Mouse (Mus musculus) ES-E14 (cell line): ENCODE data around the gene Cep57l1. TPM values are rescaled to one million over a fixed set of nuclear protein-coding genes. Genes with fewer than 3 reads are reported as not detected.

Experiments
- DNase-seq: peaks from one replicate; pipeline ENCODE4 v3.0.0-alpha.2; 2013; ENCODE audit warnings: low read depth, low spot score
- H3K27ac ChIP-seq: 2 replicates; pipeline ENCODE4 v1.5.1; 2012; ENCODE audit warnings: low read depth, mild to moderate bottlenecking, low read length, moderate library complexity, mixed read lengths; ENCODE audit not compliant: poor library complexity, insufficient read depth, severe bottlenecking
- H3K36me3 ChIP-seq: 2 replicates; pipeline ENCODE4 v1.6.1; 2012; ENCODE audit warnings: mild to moderate bottlenecking, low read length, moderate library complexity, mixed read lengths; ENCODE audit not compliant: control insufficient read depth, poor library complexity, insufficient read depth, severe bottlenecking
- H3K4me1 ChIP-seq, 2 experiments: fragments of 150-350 bp in 1 of 2; sonication (generic) in 1 of 2; 2 replicates each; pipeline ENCODE4 v1.6.1; 2012; ENCODE audit warnings: low read length in 2 of 2, mild to moderate bottlenecking in 1 of 2, mixed read lengths in 1 of 2; ENCODE audit not compliant: control insufficient read depth in 2 of 2, insufficient read depth in 2 of 2, poor library complexity in 1 of 2
- H3K4me3 ChIP-seq, 2 experiments: fragments of 150-350 bp in 1 of 2; sonication (generic) in 1 of 2; 2 replicates each; pipeline ENCODE4 v1.5.1; 2012; ENCODE audit warnings: low read length in 2 of 2, low read depth in 1 of 2, mild to moderate bottlenecking in 1 of 2, mixed read lengths in 1 of 2; ENCODE audit not compliant: insufficient read depth in 1 of 2, poor library complexity in 1 of 2, severe bottlenecking in 1 of 2
- H3K9ac ChIP-seq: 2 replicates; pipeline ENCODE4 v1.6.1; 2012; ENCODE audit warnings: low read depth, mild to moderate bottlenecking, low read length, mixed read lengths; ENCODE audit not compliant: poor library complexity, insufficient read depth, severe bottlenecking
- H3K9me3 ChIP-seq: fragments of 150-350 bp; sonication (generic); 2 replicates; pipeline ENCODE4 v1.6.1; 2012; ENCODE audit warnings: low read depth, mild to moderate bottlenecking, low read length; ENCODE audit not compliant: control insufficient read depth, insufficient read depth
- CHD2 ChIP-seq: IDR thresholded peaks from 2 replicates; pipeline ENCODE4 v1.6.1; 2014; ENCODE audit warnings: mild to moderate bottlenecking, low read depth, low read length, inconsistent platforms
- HCFC1 ChIP-seq: IDR thresholded peaks from 2 replicates; pipeline ENCODE4 v1.6.1; 2012; ENCODE audit warnings: low read length, inconsistent platforms, borderline replicate concordance; ENCODE audit not compliant: insufficient read depth
- MAFK ChIP-seq: IDR thresholded peaks from 2 replicates; pipeline ENCODE4 v1.6.1; 2014; ENCODE audit warnings: mild to moderate bottlenecking, low read depth, low read length, inconsistent platforms; ENCODE audit not compliant: insufficient read depth
- ZC3H11A ChIP-seq: IDR thresholded peaks from 2 replicates; pipeline ENCODE4 v1.6.1; 2012; ENCODE audit warnings: low read depth, mild to moderate bottlenecking, inconsistent platforms, low read length, borderline replicate concordance
- ZNF384 ChIP-seq: IDR thresholded peaks from 2 replicates; pipeline ENCODE4 v1.6.1; 2012; ENCODE audit warnings: low read depth, low read length, inconsistent platforms
- in situ Hi-C, 2 experiments: fragments of 600-800 bp; cut with MboI; formaldehyde crosslinking; loops; one replicate each; pipeline ENCODE4 v1.15.1; 2025; ENCODE audit warnings: low sequenced_read_pairs in 2 of 2, inconsistent platforms in 1 of 2; ENCODE audit not compliant: unreplicated experiment in 2 of 2
- total RNA-seq: library from RNA; depleted of rRNA; stranded (reverse); fragments of 300-350 nt; gene quantifications from 2 replicates; pipeline ENCODE4 v1.2.3, GENCODE M21; 2012

The Cep57l1 gene
- total RNA-seq, 1 experiment, result 32.0 TPM

DNA sequence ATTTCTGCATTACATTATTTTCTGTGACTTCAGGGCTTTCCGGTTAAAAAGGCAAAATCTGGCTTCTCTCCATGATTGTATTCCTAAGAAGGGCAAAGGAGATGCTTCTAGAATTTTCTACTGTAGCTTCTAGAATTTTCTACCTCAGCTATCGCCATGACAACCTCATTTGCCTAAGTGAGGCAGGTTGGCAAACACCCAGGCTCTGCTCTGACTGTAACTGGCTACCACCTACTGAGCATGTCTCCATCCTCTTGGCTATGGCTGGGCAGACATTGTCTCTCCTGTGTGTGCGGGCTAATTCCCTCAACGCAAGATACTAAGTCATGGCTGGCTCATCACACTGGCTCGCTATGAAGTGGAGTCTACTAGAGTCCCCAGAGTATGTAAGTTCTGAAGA, 63.1 kb downstream of the Cep57l1 start:
- no peak for DNase-seq
- Histone ChIP-seq H3K4me1 (no peaks in the 10 kb centered on the region), H3K36me3 (peaks cover 9% of the 10 kb centered on the region), H3K4me3 (no peak overlapping the region), H3K27ac (no peak overlapping the region), H3K9ac (no peak overlapping the region), H3K9me3 (no peaks in the 10 kb centered on the region)
- in situ Hi-C loops, result no loop called here
- TF ChIP-seq HCFC1 (no peak), ZNF384 (no peak), MAFK (no peak), ZC3H11A (no peak), CHD2 (no peak)

DNA sequence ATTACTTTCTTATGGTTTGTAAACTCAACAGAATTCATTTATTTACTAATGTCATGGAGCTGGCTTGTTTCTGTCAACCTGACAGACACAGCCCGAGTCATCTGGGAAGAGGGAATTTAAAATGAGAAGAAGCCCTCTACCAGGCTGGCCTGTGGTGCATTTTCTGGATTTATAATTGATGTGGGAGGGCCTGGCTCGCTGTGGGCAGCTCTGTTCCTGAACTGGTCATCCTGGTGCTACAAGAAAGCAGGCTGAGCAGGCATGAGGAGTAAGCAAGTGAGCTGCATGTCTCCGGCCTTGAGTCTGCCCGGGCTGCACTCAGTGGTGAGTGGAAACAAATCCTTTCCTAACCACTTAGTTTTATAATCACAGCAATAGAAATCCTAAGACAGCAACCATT, 65.7 kb downstream of the Cep57l1 start:
- H3K4me3 ChIP-seq, result no peak overlapping the region
- no peak overlapping the region for H3K9ac ChIP-seq
- H3K36me3 ChIP-seq, result peaks cover 15% of the 10 kb centered on the region
- no peak overlapping the region for H3K27ac ChIP-seq
- H3K9me3 ChIP-seq, result no peaks in the 10 kb centered on the region
- TF ChIP-seq ZC3H11A (no peak), CHD2 (no peak), HCFC1 (no peak), MAFK (no peak), ZNF384 (no peak)
- no peak for DNase-seq
- in situ Hi-C loops, result no loop called here
- H3K4me1 ChIP-seq, result no peaks in the 10 kb centered on the region

DNA sequence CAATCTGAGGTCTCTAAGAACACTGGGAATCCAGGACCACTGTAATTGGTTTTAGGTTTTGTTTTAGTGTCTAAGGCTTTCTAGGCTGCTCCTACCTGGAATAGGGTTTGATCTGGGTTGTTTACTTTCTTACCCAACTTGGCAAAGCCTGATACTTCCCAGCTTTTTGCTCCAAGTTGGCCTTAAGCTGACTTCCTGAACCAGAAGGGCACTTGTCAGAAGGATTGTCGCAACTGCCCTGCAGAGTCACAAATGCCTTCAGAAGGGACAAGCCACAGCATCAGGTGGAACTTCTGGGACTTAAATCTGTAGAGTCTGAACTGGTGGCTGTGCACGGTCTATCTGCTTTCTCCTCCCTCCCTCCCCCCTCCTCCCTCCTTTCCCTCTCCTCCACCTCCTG, 69.5 kb downstream of the Cep57l1 start:
- H3K9ac ChIP-seq, result no peak overlapping the region
- H3K36me3 ChIP-seq, result peaks cover 17% of the 10 kb centered on the region
- no peak overlapping the region for H3K27ac ChIP-seq
- no peaks in the 10 kb centered on the region for H3K4me1 ChIP-seq
- no peak overlapping the region for H3K4me3 ChIP-seq
- TF ChIP-seq CHD2 (no peak), ZNF384 (no peak), HCFC1 (no peak), MAFK (no peak), ZC3H11A (no peak)
- in situ Hi-C loops, result no loop called here
- H3K9me3 ChIP-seq, result no peaks in the 10 kb centered on the region
- no peak for DNase-seq

DNA sequence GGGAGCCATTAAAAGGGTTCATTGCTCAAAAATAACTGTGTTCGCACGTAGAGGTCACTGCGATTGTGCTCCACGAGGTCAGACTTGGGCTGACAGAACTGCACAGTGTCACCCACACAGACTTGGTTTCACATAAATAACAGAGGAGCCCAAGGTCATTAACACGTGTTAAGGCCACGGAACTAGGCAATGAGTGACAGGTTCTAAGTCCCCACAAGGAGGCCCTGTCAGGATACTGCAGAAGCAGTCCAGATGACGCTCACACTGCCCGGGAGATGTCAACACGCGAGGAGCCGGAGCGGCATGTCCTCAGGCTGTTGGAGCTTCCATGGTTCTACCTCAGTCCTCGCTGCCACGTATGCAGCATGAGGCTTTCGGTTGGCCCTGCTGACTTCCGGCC, 72.4 kb downstream of the Cep57l1 start:
- no peak overlapping the region for H3K4me3 ChIP-seq
- peaks cover 11% of the 10 kb centered on the region for H3K36me3 ChIP-seq
- no peaks in the 10 kb centered on the region for H3K4me1 ChIP-seq
- no peak overlapping the region for H3K27ac ChIP-seq
- DNase-seq, result no peak
- in situ Hi-C loops, result no loop called here
- no peak for TF ChIP-seq HCFC1
- no peak overlapping the region for H3K9ac ChIP-seq
- no peaks in the 10 kb centered on the region for H3K9me3 ChIP-seq

DNA sequence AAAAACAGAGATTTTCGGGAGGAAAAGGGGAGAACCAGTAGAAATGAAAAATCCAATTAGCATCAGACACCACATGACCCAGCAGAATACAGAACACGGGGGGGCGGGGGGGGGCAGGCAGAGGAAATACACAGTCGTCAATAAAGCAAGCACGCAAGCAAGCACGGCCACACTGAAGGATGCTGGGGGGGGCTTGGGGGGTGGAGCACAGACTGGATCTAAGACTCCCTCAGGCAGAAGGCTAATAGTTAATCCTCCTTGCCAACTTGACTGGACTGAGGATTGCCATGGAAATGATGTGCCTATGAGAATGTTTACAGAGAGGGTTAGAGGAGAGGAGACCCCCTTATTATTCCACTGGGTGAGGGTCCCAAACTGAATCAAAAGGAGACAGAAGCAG, 74.3 kb downstream of the Cep57l1 start:
- Histone ChIP-seq H3K9ac (no peak overlapping the region), H3K4me3 (no peak overlapping the region), H3K27ac (no peak overlapping the region), H3K36me3 (peaks cover 8% of the 10 kb centered on the region), H3K4me1 (no peaks in the 10 kb centered on the region), H3K9me3 (no peaks in the 10 kb centered on the region)
- DNase-seq, result no peak
- TF ChIP-seq MAFK (no peak), HCFC1 (no peak), ZNF384 (no peak), CHD2 (no peak), ZC3H11A (no peak)
- in situ Hi-C loops, result no loop called here
